Mouse (Mus musculus): ENCODE data around the gene Gm28048. TPM values are rescaled to one million over a fixed set of nuclear protein-coding genes. Genes with fewer than 3 reads are reported as not detected.

Gm28048 gene
- polyA plus RNA-seq, 1 experiment from 2014 or later = 13.1 TPM

DNA sequence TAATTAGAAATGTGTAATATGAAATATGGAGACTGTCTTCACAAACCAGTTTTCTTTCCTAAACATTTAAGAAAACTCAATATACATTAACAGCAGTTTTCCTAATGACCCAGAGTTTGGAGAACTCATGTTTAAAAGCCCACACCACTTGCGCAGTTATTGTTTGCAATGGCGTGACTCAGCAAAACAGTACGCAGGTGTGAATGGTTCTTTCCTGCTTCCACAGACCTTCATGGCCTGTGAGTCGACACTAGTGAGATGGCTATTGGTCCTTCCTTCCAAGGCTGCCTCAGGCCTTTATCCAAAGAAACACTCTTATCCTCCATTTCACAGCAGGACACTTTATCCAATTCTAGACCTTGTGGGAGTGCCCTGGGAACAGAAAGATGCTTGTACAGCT is 84.2 kb downstream of the Gm28048 start:
- 93% methylated on average over 4 of the region's 4 CpGs for WGBS

DNA sequence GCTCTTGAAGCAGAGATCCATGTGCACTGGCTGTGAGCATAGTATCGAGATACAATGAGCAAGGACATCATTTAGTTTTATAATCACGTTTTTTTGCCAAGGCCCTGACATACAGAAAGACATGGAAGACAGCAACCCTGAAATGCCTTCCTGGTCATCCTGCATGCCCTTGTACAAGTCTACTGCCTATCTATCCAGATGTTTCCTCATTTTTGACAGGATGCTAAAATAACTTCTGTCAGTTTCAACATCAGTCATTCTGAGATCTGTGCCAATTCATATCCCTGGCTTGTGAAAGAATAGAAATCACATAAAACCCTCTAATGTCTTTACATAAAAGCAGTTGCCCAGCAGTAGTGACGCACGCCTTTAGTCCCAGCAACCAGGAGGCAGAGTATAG is 84.8 kb downstream of the Gm28048 start:
- ATAC-seq = no peak
- H3K27ac ChIP-seq = no peak overlapping the region
- H3K27me3 ChIP-seq (replicated peaks) = no peaks in the 10 kb centered on the region
- H3K4me2 ChIP-seq (replicated peaks) = no peak overlapping the region
- H3K4me1 ChIP-seq (replicated peaks) = no peaks in the 10 kb centered on the region
- H3K4me3 ChIP-seq (replicated peaks) = no peak overlapping the region
- WGBS = 87% methylated on average over 4 of the region's 4 CpGs
- no peak overlapping the region for H3K9ac ChIP-seq
- no peaks in the 10 kb centered on the region for H3K36me3 ChIP-seq
- H3K9me3 ChIP-seq = no peaks in the 10 kb centered on the region

More for the DNA sequence above, 84.2 kb downstream of the Gm28048 start:
- Histone ChIP-seq H3K27me3 (replicated peaks) (no peaks in the 10 kb centered on the region), H3K4me3 (replicated peaks) (no peak overlapping the region), H3K9me3 (no peaks in the 10 kb centered on the region), H3K9ac (no peak overlapping the region), H3K4me1 (replicated peaks) (no peaks in the 10 kb centered on the region), H3K27ac (no peak overlapping the region), H3K4me2 (replicated peaks) (no peak overlapping the region), H3K36me3 (no peaks in the 10 kb centered on the region)
- no peak for ATAC-seq

DNA sequence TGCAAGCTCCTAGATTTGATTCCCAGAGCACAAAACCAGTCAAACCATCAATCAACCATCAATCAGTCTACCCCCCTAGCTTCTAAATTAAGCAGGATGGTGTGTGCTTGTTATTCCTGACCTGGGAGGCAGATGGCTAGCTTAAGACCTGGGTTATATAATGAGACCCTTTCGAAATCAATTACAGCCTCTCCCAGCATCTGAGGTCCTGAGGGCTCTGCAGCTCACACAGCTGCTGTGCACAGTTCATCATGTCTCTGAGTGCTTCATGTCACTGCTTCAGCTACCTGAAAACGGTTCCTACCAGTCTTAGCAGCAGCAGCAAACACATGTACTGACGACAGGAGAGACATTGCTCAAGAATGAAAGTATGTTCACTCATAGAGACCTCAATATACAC is 88.8 kb downstream of the Gm28048 start:
- H3K9ac ChIP-seq = no peak overlapping the region
- 68% methylated on average over 3 of the region's 3 CpGs for WGBS
- no peaks in the 10 kb centered on the region for H3K36me3 ChIP-seq
- no peaks in the 10 kb centered on the region for H3K9me3 ChIP-seq
- no peak for ATAC-seq
- H3K4me2 ChIP-seq (replicated peaks) = no peak overlapping the region
- H3K27ac ChIP-seq = no peak overlapping the region
- no peaks in the 10 kb centered on the region for H3K4me1 ChIP-seq (replicated peaks)
- no peaks in the 10 kb centered on the region for H3K27me3 ChIP-seq (replicated peaks)
- no peak overlapping the region for H3K4me3 ChIP-seq (replicated peaks)

DNA sequence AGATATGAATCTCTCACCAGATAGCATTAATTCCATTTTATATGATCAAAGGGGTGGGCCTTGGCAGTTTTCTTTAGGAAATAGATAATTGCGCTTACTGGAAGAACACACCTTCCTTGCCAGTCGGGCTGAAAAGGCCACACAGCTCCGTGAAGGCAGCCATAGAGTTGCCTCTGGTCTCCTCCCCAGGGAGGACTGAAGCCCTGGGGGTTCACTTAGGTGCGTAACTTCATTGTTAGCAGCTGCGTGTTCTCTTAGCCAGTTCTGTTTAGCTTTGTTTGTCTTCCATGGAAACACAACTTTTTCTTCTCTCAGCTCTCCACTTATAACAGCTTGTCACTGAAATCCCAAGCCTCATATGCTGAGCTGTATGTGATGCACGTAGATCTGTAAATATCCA is 89.4 kb downstream of the Gm28048 start:
- Histone ChIP-seq H3K9me3 (no peaks in the 10 kb centered on the region), H3K4me1 (replicated peaks) (no peaks in the 10 kb centered on the region), H3K27me3 (replicated peaks) (no peaks in the 10 kb centered on the region), H3K9ac (no peak overlapping the region), H3K4me3 (replicated peaks) (no peak overlapping the region), H3K36me3 (no peaks in the 10 kb centered on the region), H3K27ac (no peak overlapping the region), H3K4me2 (replicated peaks) (no peak overlapping the region)
- no peak for ATAC-seq
- 60% methylated on average over 6 of the region's 6 CpGs for WGBS

DNA sequence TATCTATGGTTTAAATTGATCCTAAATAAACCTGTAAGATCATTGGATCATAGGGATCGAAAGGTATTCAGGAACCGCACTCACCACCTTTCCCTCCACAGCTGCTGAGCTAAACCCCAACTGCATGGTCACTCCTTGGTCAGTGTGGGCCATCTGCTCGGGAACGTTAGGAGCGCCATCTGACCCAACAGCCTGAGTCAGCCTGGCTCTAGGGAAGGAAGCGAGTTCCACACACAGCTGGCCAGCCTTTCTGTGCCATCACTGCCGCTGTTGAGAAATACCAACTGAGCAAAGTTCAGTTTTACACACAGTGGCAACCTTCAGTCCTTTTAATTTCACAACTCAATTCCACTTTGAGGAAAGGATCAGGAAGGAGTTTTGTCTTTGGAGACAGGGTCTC is 90.0 kb downstream of the Gm28048 start:
- no peaks in the 10 kb centered on the region for H3K27me3 ChIP-seq (replicated peaks)
- no peak overlapping the region for H3K4me3 ChIP-seq (replicated peaks)
- WGBS = 72% methylated on average over 7 of the region's 7 CpGs
- ATAC-seq = peak; percentile 83
- H3K36me3 ChIP-seq = no peaks in the 10 kb centered on the region
- no peak overlapping the region for H3K9ac ChIP-seq
- no peaks in the 10 kb centered on the region for H3K9me3 ChIP-seq
- H3K4me1 ChIP-seq (replicated peaks) = no peaks in the 10 kb centered on the region
- H3K27ac ChIP-seq = no peak overlapping the region
- no peak overlapping the region for H3K4me2 ChIP-seq (replicated peaks)

DNA sequence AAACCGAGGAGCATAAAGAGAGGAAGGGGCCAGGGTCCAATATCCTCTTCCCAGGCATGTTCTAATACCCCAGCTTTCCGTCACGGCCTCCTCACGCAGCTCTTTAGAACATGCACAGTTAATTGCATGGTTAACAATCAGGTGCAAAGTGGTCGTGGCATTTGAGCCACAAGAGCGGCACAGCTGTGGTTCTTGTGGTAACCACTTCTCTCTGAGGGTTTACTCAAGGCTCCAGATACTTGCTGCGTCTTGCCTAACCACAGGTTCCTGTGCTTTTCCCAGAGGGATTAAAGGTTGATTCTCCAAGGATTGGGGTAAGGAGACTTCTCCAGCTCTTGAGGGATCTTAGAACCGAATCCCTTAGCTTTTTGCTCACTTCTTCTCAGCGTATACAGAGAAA is 90.6 kb downstream of the Gm28048 start:
- Histone ChIP-seq H3K27ac (no peak overlapping the region), H3K27me3 (replicated peaks) (no peaks in the 10 kb centered on the region), H3K9me3 (no peaks in the 10 kb centered on the region), H3K4me2 (replicated peaks) (no peak overlapping the region), H3K4me1 (replicated peaks) (no peaks in the 10 kb centered on the region), H3K36me3 (no peaks in the 10 kb centered on the region), H3K9ac (no peak overlapping the region), H3K4me3 (replicated peaks) (no peak overlapping the region)
- no peak for ATAC-seq
- WGBS = 79% methylated on average over 9 of the region's 9 CpGs

DNA sequence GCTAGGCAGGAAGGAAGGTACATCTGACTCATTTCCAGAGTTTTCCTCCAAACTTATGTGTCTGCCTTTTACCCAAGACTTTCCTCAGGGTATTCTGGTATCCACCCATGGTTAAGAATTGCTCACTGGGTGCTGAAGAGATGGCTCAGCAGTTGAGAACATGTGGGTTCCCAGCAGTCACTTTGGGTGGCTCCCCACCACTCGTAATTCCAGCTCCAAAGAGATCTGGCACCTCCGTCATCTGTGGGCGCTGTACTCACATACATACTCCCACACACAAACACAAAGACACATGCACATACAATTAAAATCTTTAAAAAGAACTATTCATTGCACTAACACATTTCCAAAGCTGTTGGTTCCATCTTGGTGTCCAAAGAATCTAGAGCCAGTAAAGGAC is 92.7 kb downstream of the Gm28048 start:
- WGBS = 89% methylated on average over 3 of the region's 3 CpGs
- no peak overlapping the region for H3K27ac ChIP-seq

DNA sequence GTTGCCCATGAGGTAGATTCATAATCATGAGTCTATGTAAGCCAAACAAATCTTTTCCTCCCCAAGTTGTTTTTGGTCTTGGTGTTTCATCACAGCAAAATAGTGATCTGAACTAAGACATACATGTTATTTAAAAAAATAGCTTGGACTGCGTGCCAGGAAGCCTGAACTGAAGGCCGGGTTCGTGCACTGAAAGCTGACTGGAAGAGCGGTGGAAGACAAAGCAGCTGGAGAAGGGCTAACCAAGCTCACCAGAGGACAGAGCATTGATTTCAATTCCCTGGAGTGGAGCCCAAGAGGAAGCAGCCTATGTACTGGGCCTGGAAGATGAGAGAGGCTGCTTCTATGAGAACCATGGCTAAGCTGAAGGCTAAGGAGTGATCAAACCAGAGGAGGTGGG is 94.9 kb downstream of the Gm28048 start:
- Histone ChIP-seq H3K9me3 (no peaks in the 10 kb centered on the region), H3K27me3 (replicated peaks) (no peaks in the 10 kb centered on the region), H3K27ac (no peak overlapping the region), H3K36me3 (no peaks in the 10 kb centered on the region), H3K4me3 (replicated peaks) (no peak overlapping the region), H3K4me1 (replicated peaks) (no peaks in the 10 kb centered on the region), H3K9ac (no peak overlapping the region), H3K4me2 (replicated peaks) (no peak overlapping the region)
- no peak for ATAC-seq
- 85% methylated on average over 4 of the region's 4 CpGs for WGBS

More for the DNA sequence above, 92.7 kb downstream of the Gm28048 start:
- no peak overlapping the region for H3K9ac ChIP-seq
- ATAC-seq = no peak
- H3K4me3 ChIP-seq (replicated peaks) = no peak overlapping the region
- no peaks in the 10 kb centered on the region for H3K9me3 ChIP-seq
- no peak overlapping the region for H3K4me2 ChIP-seq (replicated peaks)
- no peaks in the 10 kb centered on the region for H3K36me3 ChIP-seq
- no peaks in the 10 kb centered on the region for H3K27me3 ChIP-seq (replicated peaks)
- H3K4me1 ChIP-seq (replicated peaks) = no peaks in the 10 kb centered on the region

DNA sequence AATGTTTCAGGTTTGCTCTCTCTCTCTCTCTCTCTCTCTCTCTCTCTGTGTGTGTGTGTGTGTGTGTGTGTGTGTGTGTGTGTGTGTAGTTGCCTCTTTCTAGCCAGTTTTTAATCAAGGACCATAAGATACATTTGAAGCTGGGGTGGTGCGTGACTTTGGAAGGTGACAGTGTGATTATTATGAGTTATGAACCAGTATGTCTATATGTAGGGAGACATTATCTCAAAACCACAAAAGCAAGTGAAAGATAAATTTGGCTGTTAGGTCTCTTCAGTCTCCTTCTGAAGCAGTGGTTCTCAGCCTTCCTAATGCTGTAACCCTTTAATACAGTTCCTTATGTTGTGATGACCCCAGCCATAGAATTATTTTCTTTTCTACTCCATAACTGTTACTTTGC is 96.5 kb downstream of the Gm28048 start:
- Histone ChIP-seq H3K27ac (no peak overlapping the region), H3K4me1 (replicated peaks) (0 out of 2 replicates have a peak, but pooled peaks cover 3% of the 10 kb centered on the region), H3K9me3 (no peaks in the 10 kb centered on the region), H3K4me2 (replicated peaks) (no peak overlapping the region), H3K36me3 (no peaks in the 10 kb centered on the region), H3K9ac (no peak overlapping the region), H3K4me3 (replicated peaks) (no peak overlapping the region), H3K27me3 (replicated peaks) (no peaks in the 10 kb centered on the region)
- 85% methylated on average over 1 of the region's 1 CpGs for WGBS
- no peak for ATAC-seq

DNA sequence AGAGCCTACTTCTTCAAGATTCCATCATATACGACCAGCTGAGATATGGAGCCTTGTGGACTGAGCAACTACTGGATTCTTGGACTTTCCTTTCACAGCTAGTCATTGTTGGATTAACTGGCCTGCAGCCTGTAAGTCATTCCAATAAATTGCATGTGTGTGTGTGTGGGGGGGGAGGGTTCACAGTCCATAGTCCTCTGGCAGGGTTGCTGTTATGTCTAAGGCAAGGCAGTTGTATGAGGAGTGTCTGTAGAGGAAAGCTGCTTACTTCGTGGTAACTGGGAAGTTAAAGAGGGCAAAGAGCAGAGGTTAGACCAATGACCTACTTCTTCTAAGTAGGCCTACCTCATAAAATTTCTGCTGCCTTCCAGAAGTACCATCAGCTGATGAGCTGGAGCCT is 98.2 kb downstream of the Gm28048 start:
- H3K4me2 ChIP-seq (replicated peaks) = no peak overlapping the region
- no peaks in the 10 kb centered on the region for H3K36me3 ChIP-seq
- no peaks in the 10 kb centered on the region for H3K27me3 ChIP-seq (replicated peaks)
- H3K27ac ChIP-seq = no peak overlapping the region
- no peak overlapping the region for H3K4me3 ChIP-seq (replicated peaks)
- H3K9ac ChIP-seq = no peak overlapping the region
- 54% methylated on average over 2 of the region's 2 CpGs for WGBS
- 0 out of 2 replicates have a peak, but pooled peaks cover 3% of the 10 kb centered on the region for H3K4me1 ChIP-seq (replicated peaks)
- no peaks in the 10 kb centered on the region for H3K9me3 ChIP-seq
- peak; percentile 89 for ATAC-seq

DNA sequence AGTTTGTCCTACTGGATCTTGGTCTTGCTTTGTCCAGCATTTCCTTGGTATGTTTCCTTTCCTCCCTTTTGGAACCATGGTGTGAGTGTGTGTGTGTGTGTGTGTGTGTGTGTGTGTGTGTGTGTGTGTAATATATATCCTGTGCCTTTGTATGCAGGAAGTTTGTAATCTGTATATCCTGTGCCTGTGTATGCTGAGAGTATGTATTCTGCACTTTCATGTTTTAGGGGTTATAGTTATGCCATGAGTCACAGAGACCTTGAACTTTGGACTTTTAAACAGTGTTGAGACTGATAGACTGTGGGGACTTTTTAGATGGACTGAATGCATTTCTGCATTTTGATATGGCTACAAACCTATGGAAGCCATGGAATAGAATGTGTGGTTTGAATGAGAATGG is 99.0 kb downstream of the Gm28048 start:
- Histone ChIP-seq H3K4me3 (replicated peaks) (no peak overlapping the region), H3K27me3 (replicated peaks) (no peaks in the 10 kb centered on the region), H3K4me2 (replicated peaks) (no peak overlapping the region), H3K9ac (no peak overlapping the region), H3K9me3 (no peaks in the 10 kb centered on the region), H3K4me1 (replicated peaks) (0 out of 2 replicates have a peak, but pooled peaks cover 3% of the 10 kb centered on the region), H3K36me3 (no peaks in the 10 kb centered on the region), H3K27ac (no peak overlapping the region)
- no peak for ATAC-seq

DNA sequence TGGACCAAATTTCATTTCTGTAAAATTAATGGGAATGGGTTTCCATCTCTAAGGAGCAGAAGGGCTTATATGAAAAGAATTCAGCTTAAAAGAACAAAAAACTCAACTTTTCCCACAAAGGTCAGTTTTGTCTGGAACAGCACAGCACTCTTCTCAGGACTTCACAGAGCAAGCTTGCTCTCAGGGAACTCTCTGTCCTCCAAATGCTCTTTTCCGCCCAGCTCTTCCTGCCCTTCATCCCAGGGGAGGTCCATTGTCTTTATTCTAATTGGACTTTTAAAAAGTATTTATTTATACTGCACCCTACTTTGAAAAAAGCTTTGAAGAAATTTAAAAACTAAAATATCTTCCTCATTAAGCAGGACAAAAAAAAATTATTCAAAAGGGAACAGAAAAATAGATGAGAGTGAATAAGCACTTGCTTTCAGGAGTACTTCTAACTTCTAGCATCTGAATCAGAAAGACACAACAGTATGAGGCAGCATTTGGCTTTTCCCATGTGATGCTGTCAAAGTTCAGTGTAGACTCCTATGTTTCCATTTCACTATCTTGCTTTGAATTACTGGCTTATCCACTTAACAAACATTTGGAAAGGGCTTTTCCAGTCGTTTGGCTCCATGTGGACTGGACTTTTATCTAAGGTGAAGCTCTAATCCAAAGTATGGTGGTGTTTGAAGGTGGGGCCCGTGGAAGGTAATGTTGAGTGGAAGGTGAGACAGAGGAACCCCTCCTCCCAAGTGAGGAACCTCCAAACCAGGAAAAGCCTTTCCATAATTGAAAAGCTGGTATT is 101.3 kb downstream of the Gm28048 start:
- Histone ChIP-seq H3K9me3 (no peaks in the 10 kb centered on the region), H3K4me1 (replicated peaks) (0 out of 2 replicates have a peak, but pooled peaks cover 3% of the 10 kb centered on the region), H3K4me2 (replicated peaks) (no peak overlapping the region), H3K4me3 (replicated peaks) (no peak overlapping the region), H3K27me3 (replicated peaks) (no peaks in the 10 kb centered on the region), H3K36me3 (no peaks in the 10 kb centered on the region), H3K9ac (no peak overlapping the region), H3K27ac (no peak overlapping the region)
- ATAC-seq = peak; percentile 46
- 58% methylated on average over 3 of the region's 3 CpGs for WGBS

DNA sequence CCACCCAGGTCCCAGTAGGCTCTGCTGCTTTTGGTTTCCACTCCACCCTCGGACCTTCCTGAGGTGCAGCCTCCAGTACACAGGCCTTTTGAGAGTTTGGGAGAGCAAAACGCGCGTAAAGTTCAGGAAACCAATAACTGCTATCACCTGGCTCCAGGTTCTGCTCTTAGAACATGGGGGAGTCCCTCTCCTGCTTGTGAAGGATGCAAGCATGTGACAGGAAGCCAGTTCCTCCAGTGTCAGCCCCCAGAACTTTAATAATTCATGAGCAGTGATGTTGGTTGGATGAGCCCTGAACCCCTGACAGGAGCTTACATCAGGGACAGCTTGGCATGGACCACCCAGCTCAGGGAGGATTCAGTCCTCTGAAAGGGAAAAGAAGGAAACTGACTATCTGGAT is 102.2 kb downstream of the Gm28048 start:
- H3K9me3 ChIP-seq = no peaks in the 10 kb centered on the region
- 87% methylated on average over 4 of the region's 4 CpGs for WGBS
- no peak overlapping the region for H3K27ac ChIP-seq
- H3K4me3 ChIP-seq (replicated peaks) = no peak overlapping the region
- no peak overlapping the region for H3K4me2 ChIP-seq (replicated peaks)
- H3K36me3 ChIP-seq = no peaks in the 10 kb centered on the region
- ATAC-seq = no peak
- H3K4me1 ChIP-seq (replicated peaks) = 0 out of 2 replicates have a peak, but pooled peaks cover 3% of the 10 kb centered on the region
- no peak overlapping the region for H3K9ac ChIP-seq
- no peaks in the 10 kb centered on the region for H3K27me3 ChIP-seq (replicated peaks)
